ENCODE assay signal across 17 mouse cellular contexts in the genomic region with DNA sequence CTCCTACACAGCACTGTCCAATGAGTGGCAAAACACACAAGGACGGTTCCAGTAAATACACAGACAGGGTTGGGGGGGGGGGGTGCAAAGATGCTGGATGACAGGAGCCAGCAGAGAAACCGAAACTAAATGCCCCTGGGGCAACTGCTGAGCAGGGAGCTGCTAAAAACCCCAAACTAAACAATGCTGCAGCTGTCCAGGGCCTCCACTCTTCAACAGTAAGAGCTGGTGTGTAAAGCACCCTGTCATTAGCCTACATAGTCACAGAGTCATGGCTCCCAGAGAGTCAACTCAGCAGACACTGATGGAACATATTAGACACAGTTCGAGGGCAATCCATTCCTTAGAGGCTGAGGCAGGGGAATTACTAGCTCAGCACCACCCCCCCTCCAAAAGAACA. TPM values are rescaled to one million over a fixed set of nuclear protein-coding genes. Genes with fewer than 3 reads are reported as not detected.
DNase-seq lines count a peak whose midpoint lies in the region; ATAC-seq and TF ChIP-seq lines count a peak whose summit lies in the region.
"Had no signal": no experiment of that assay in that cellular context is flagged by ENCODE, and none has a peak within 500 bp of the region (broad histone marks: within the 10 kb centered on the region; RNA-seq: fewer than 3 reads in every experiment).

No protein-coding gene starts in this region.

- peak; percentile 4 for DNase-seq in gastrocnemius, adult 2 months
- DNase-seq in gastrocnemius, adult 18-20 months (ENCODE audit: low spot score), result no peak
- peak; percentile 38 for DNase-seq in A20 (ENCODE audit: low read depth, low spot score)
- DNase-seq in frontal cortex, postnatal 14 days (ENCODE audit: low spot score in 2 of 2), result no peak
- DNase-seq in cerebellum, postnatal 4 days (ENCODE audit: low spot score in 2 of 2), result no peak
- no peak for DNase-seq in urinary bladder, postnatal 14 days (ENCODE audit: low spot score)
- DNase-seq: cerebellum, adult 9-10 months; gastrocnemius, postnatal 10 days; layer of hippocampus, postnatal 36 days; lung, postnatal 4 days had no signal

- 0 out of 2 replicates have a peak overlapping the region, but pooled peaks have one; percentile 7 for H3K4me2 ChIP-seq in liver, embryonic 15.5 days
- H3K4me2 ChIP-seq: heart, embryonic 11.5 days; hindbrain, embryonic 12.5 days; limb, embryonic 15.5 days had no signal

- H3K9ac ChIP-seq in liver, embryonic 15.5 days, result no peak overlapping the region
- H3K9ac ChIP-seq: hindbrain, embryonic 12.5 days; limb, embryonic 15.5 days had no signal

- H3K27ac ChIP-seq in gastrocnemius, adult 2 months, result peak overlapping the region; percentile 24; the same call in 1 of the 2 replicates
- no peak overlapping the region for H3K27ac ChIP-seq in liver, embryonic 15.5 days (replicated peaks)
- H3K27ac ChIP-seq: hindbrain, embryonic 12.5 days; kidney, postnatal 0 days; limb, embryonic 15.5 days had no signal

- no peaks in the 10 kb centered on the region for H3K27me3 ChIP-seq in liver, embryonic 15.5 days
- H3K27me3 ChIP-seq: hindbrain, embryonic 12.5 days; limb, embryonic 15.5 days had no signal

- peaks cover 14% of the 10 kb centered on the region for H3K36me3 ChIP-seq in liver, embryonic 15.5 days (replicated peaks)

- peak; percentile 23 for ATAC-seq in activated CD4-positive, CD25-positive, alpha-beta regulatory T cell, adult 4 months
- ATAC-seq in liver, embryonic 15.5 days (ENCODE audit: insufficient read depth), result no peak
- ATAC-seq: midbrain, embryonic 16.5 days had no signal

- no peak overlapping the region for H3K4me3 ChIP-seq in gastrocnemius, adult 2 months
- no peak overlapping the region for H3K4me3 ChIP-seq in liver, embryonic 15.5 days (replicated peaks)
- H3K4me3 ChIP-seq: hindbrain, embryonic 12.5 days; limb, embryonic 15.5 days had no signal

- intact Hi-C loops in gastrocnemius, adult 2 months (cut with DNase I), result no loop called here

- WGBS in liver, embryonic 15.5 days (ENCODE audit: insufficient replicate concordance), result 71% methylated on average over 3 of the region's 3 CpGs

- H3K4me1 ChIP-seq in liver, embryonic 15.5 days (replicated peaks), result peaks cover 77% of the 10 kb centered on the region

- no peaks in the 10 kb centered on the region for H3K9me3 ChIP-seq in liver, embryonic 15.5 days (replicated peaks)
- H3K9me3 ChIP-seq: hindbrain, embryonic 12.5 days; limb, embryonic 15.5 days had no signal

- no peak for TF ChIP-seq CTCF in gastrocnemius, adult 2 months (IDR thresholded peaks at IDR 0.05)

RNA-seq across cellular contexts. Expression of a gene that starts 11.8 kb away (rescaled TPM):
- total RNA-seq in gastrocnemius, adult 2 months (2021), result 10 to 100 TPM; 25.5 to 27.5 TPM
- 10 to 100 TPM; 21.9 to 22.5 TPM for total RNA-seq in gastrocnemius, adult 18-20 months (2021)
- polyA plus RNA-seq in activated CD4-positive, CD25-positive, alpha-beta regulatory T cell, adult 4 months (2017; shearing (Covaris generic)), result 10 to 100 TPM; 43.2 to 52.4 TPM
- polyA plus RNA-seq in liver, embryonic 15.5 days (2015; fragmentation: Nextera tagmentation; extraction: Ambion mirVana), result 19.4 and 19.8 TPM in 2 replicates

RNA-seq across cellular contexts. Expression of a gene that starts 34.2 kb away (rescaled TPM):
- 1 to 10 TPM; 3.1 to 4.2 TPM for total RNA-seq in gastrocnemius, adult 2 months (2021)
- total RNA-seq in gastrocnemius, adult 18-20 months (2021), result 1 to 10 TPM; 3.5 to 4.7 TPM
- under 1 TPM; 0.36 to 0.81 TPM for polyA plus RNA-seq in activated CD4-positive, CD25-positive, alpha-beta regulatory T cell, adult 4 months (2017; shearing (Covaris generic))
- 0.35 and 0.58 TPM in 2 replicates for polyA plus RNA-seq in liver, embryonic 15.5 days (2015; fragmentation: Nextera tagmentation; extraction: Ambion mirVana)

RNA-seq across cellular contexts. Expression of a gene that starts 34.2 kb away (rescaled TPM):
- total RNA-seq in gastrocnemius, adult 2 months (2021), result 1 to 10 TPM; 3.3 to 4.8 TPM
- 1 to 10 TPM; 3.5 to 4.2 TPM for total RNA-seq in gastrocnemius, adult 18-20 months (2021)
- 1 to 10 TPM; 3.7 to 5.3 TPM for polyA plus RNA-seq in activated CD4-positive, CD25-positive, alpha-beta regulatory T cell, adult 4 months (2017; shearing (Covaris generic))
- 2.9 and 3.4 TPM in 2 replicates for polyA plus RNA-seq in liver, embryonic 15.5 days (2015; fragmentation: Nextera tagmentation; extraction: Ambion mirVana)

Comparison
In these comparisons a context has a peak if more than half of its experiments do, and no peak if none do; other contexts are left out.
1. DNase-seq: peak in gastrocnemius, adult 2 months (single experiment) and A20 (single experiment); none in gastrocnemius, adult 18-20 months (single experiment), frontal cortex, postnatal 14 days (0 of 2), cerebellum, postnatal 4 days (0 of 2) and urinary bladder, postnatal 14 days (single experiment).